Mouse (Mus musculus): ENCODE measurements around the gene Aif1l. TPM values are rescaled to one million over a fixed set of nuclear protein-coding genes. Genes with fewer than 3 reads are reported as not detected.
"Not testable (repeated sequence)": the region's sequence is repeated elsewhere in the genome, so short reads cannot be mapped to it uniquely, and the experiment has no call there.

The Aif1l gene
- 0.16 TPM in 1 of 2 replicates, not detected in the other for total RNA-seq (2015)
- total RNA-seq (2017): 2.1 TPM in 1 of 2 replicates, not detected in the other

- peak; percentile 51 for ATAC-seq (ENCODE audit: poor library complexity, severe bottlenecking)
These were observed at the start of gene Aif1l for GRCm38 (mm10) chr2:31950058-31950871. Aif1l (plus strand) TSS chr2:31950139.

- ATAC-seq (ENCODE audit: poor library complexity, severe bottlenecking): no peak
These were observed 49.0 kb upstream of the Aif1l start for GRCm38 (mm10) chr2:31900932-31901331.

GRCm38 (mm10) chr2:31901659-31902362 is 48.1 kb upstream of the Aif1l start:
- ATAC-seq (ENCODE audit: poor library complexity, severe bottlenecking): no peak

DNA sequence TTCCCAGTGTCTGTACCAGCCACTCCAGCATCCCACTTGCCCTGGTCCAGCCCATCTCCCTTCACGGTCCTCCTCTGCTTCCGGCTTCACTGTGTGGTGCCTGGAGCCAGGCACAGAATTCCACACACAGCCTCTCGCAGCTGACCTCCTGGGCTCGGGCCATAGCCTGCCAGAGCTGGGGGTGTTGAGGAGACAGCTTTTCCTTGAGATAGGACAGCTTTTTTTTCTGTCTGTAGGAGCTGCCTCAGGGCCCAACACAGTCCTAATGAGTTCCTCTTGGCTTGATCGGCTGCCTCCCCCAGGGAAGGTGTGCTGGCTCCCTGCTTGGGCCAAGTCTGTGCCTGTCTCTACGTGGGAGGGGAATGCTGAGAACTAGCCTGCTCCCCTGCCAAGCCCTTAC is 45.9 kb upstream of the Aif1l start:
- no peak for ATAC-seq (ENCODE audit: poor library complexity, severe bottlenecking)

GRCm38 (mm10) chr2:31904622-31905021 is 45.3 kb upstream of the Aif1l start:
- ATAC-seq (ENCODE audit: poor library complexity, severe bottlenecking): no peak

DNA sequence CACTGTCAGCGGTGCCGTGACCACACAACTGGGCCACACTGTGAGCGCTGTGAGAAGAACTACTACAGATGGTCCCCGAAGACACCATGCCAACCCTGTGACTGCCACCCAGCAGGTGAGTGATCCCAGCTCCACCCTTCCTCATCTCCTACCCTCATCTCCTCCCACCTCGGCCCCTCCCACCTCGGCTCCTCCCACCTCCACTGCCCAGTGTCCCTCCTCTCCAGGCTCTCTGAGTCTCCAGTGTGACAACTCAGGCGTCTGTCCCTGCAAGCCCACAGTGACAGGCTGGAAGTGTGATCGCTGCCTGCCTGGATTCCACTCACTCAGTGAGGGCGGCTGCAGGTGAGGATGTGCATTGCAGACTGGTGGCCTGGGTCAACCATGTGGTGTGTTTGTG is 44.3 kb upstream of the Aif1l start:
- ATAC-seq (ENCODE audit: poor library complexity, severe bottlenecking): no peak

DNA sequence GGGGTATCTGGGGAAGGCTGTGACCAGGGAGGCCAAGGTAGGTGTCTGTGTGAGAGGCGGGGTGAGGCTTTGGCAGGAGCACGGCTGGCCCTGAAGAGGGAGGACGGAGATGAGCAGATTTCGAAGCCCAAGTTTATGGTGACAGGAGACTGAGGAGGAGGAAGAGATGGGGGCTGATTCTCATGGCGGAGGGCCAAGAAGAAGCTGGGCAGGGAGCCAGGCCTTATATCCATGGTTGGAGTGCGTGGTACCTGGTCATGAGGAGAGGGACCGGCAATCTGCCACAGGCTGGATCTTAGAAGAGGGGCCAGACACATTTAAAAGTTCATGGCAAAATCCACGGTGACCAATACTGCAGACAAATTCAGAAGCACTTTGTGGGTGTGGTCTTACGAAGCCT is 43.5 kb upstream of the Aif1l start:
- no peak for ATAC-seq (ENCODE audit: poor library complexity, severe bottlenecking)

GRCm38 (mm10) chr2:31912575-31912974 is 37.4 kb upstream of the Aif1l start:
- ATAC-seq (ENCODE audit: poor library complexity, severe bottlenecking): no peak

- ATAC-seq (ENCODE audit: poor library complexity, severe bottlenecking): not testable (repeated sequence)
These were observed 35.7 kb upstream of the Aif1l start for GRCm38 (mm10) chr2:31914213-31914612.

DNA sequence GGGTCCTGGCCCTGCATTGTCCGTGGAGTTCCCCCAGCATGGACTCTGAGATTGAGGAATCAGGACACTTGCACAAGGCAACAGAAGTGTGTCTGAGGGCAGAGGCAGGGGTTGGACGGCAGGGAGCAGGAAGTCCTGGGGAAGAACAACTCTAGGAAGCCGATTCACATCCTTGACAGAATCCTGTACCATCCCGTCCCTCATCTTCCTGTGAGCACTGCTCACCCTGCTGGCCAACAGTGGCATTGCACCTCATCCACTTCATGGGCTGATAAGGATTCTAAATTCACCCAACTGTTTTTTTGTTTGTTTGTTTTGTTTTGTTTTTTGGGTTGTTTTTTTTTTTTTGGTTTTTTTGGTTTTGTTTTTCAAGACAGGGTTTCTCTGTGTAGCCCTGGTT is 34.8 kb upstream of the Aif1l start:
- peak; percentile 57 for ATAC-seq (ENCODE audit: poor library complexity, severe bottlenecking)

DNA sequence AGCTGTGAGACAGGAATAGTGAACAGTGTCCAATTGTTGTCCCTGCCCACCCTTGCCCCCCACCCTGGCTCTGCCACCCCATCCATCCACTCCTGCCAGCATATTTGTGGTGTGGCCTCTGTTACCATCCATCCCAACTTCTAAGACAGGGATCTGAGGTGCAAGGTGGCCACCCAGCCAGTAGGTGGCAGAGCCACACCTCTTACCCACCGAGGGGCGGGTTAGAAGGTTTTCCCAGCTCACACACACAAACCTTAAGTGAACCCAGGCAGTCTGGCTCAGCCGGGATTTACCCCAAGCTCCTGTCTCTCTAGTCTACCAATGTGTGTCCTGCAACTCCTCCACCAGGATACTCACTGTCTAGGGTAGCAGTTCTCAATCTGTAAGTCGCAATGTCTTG is 32.3 kb upstream of the Aif1l start:
- ATAC-seq (ENCODE audit: poor library complexity, severe bottlenecking): no peak

- ATAC-seq (ENCODE audit: poor library complexity, severe bottlenecking): no peak
These were observed 26.3 kb upstream of the Aif1l start for GRCm38 (mm10) chr2:31923645-31924044.

DNA sequence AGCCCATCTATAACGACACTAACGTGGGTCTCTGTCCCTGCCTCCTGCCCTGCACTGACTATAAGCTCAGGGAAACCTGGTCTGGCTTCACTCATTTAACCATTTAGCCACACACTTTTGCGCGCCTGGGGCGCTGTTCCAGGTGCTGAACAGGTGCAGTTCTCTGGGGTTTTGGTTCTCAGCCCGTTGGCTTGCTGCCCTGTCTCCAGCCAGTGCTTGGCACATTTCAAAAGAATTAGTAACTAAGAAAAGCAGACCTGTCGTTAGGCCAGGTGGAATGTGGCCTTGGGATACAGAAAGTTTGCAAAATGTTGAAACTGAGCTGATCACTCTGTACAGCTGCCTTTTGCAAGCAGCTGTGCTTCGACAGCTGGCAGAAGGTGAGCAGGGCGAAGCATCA is 25.1 kb upstream of the Aif1l start:
- no peak for ATAC-seq (ENCODE audit: poor library complexity, severe bottlenecking)

DNA sequence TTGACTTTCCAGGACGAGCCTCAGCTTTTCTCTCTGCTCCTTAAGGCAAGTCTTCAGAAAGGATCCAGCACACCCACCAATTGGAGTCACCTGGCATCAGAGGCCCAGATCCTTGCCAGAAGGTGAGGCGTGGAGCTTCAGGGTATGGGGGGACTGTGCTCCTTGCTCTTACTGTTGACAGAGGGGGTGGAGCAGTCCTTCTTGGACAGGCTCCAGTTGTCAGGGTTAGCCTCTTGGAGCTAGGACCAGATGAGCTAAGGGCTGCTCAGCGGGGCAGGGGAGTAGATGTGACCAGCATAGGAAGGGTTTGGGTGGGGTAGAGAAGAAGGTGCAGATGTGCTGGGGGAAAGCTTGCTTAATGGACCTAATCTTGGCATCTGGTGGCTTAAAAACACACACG is 24.0 kb upstream of the Aif1l start:
- ATAC-seq (ENCODE audit: poor library complexity, severe bottlenecking): no peak

GRCm38 (mm10) chr2:31929664-31930063 is 20.3 kb upstream of the Aif1l start:
- ATAC-seq (ENCODE audit: poor library complexity, severe bottlenecking): no peak

- no peak for ATAC-seq (ENCODE audit: poor library complexity, severe bottlenecking)
These were observed 15.4 kb upstream of the Aif1l start for GRCm38 (mm10) chr2:31934551-31934950.

DNA sequence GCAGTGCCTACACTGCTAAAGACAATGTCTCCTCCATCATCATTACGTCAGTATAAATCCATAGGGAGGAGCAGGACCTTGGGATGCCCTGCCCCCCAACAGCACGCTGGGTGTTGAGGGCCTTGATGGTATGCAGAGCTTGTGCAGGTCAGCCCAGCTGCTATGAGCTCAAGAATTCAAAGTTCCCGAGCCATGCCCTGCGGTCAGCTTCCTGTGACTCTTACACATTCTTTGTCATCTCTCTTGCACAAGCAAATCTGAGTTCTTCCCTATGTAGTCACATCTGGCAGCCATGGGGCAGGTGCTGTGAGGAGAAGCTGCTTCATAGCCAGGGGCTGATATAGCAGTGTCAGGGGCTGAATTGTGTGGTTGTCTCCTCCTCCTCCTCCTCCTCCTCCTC is 14.9 kb upstream of the Aif1l start:
- ATAC-seq (ENCODE audit: poor library complexity, severe bottlenecking): no peak

GRCm38 (mm10) chr2:31938298-31938697 is 11.6 kb upstream of the Aif1l start:
- ATAC-seq (ENCODE audit: poor library complexity, severe bottlenecking): no peak

- no peak for ATAC-seq (ENCODE audit: poor library complexity, severe bottlenecking)
These were observed 6.9 kb upstream of the Aif1l start for GRCm38 (mm10) chr2:31943011-31943410.

- ATAC-seq (ENCODE audit: poor library complexity, severe bottlenecking): no peak
These were observed 4.4 kb upstream of the Aif1l start for GRCm38 (mm10) chr2:31945580-31945979.

DNA sequence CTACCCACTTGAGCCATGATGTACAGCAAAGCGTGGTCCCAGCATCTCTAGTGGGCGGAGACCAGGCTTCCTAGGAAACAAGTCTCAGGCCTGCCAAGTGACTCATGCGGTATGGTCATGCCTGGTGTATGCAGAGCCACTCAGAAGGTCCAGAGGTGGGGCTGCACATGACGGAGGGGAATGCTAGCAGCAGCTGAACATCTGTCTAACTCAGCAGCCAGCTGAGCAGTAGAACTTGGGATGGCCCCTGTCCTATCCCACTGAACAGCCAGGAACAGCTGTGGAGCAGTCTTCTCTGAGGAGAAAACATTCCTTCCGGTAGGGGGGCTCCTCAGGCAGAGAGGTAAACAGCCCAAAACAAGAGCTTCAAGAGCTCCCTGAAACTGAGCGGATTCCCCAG is 1.5 kb upstream of the Aif1l start:
- ATAC-seq (ENCODE audit: poor library complexity, severe bottlenecking): no peak

DNA sequence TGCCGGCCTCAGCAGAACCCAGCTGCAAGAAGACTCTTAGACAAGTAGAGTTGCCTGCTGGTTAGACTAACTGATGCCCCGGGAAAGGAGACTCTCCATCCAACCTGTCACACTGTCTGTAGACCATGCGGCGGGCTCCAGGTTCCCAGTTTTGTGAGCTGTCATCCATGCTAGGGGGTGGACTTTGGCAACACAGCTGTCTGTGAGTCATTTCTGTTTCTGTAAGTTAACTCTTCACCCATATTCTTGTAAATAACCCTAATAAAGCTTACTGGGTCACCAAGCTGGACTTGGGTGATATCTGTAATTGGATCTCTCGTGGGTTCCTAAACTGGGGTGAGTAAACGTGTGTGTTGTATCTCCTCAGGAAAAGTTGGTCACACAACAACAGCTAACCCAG is 1.1 kb upstream of the Aif1l start:
- ATAC-seq (ENCODE audit: poor library complexity, severe bottlenecking): no peak

Data from megakaryocyte, adult 5-6 weeks (primary cell).